Mouse (Mus musculus) spleen, adult 2 months (tissue): Measurements from ENCODE around the gene Fkbp3. TPM values are rescaled to one million over a fixed set of nuclear protein-coding genes. Genes with fewer than 3 reads are reported as not detected.

Experiments used
- DNase-seq, 2 experiments: peaks; one replicate each; pipeline versions ENCODE4 v3.0.0 to v3.0.0-alpha.2; 2012 to 2021; ENCODE audit warnings: low spot score in 2 of 2, low read depth in 1 of 2
- H3K27ac ChIP-seq: fragments of 200-500 bp; 2 replicates; pipeline ENCODE4 v1.5.1; 2012; ENCODE audit warnings: low read length, inconsistent platforms; ENCODE audit not compliant: insufficient read depth
- H3K27me3 ChIP-seq: fragments of 200-500 bp; 2 replicates; pipeline ENCODE4 v1.6.1; 2012; ENCODE audit warnings: mild to moderate bottlenecking, moderate library complexity, low read length, inconsistent platforms; ENCODE audit not compliant: control insufficient read depth, insufficient read depth
- H3K36me3 ChIP-seq: fragments of 200-500 bp; 2 replicates; pipeline ENCODE4 v1.6.1; 2012; ENCODE audit warnings: mild to moderate bottlenecking, low read length, inconsistent platforms; ENCODE audit not compliant: control insufficient read depth, insufficient read depth
- H3K4me1 ChIP-seq: fragments of 200-500 bp; 2 replicates; pipeline ENCODE4 v1.6.1; 2011; ENCODE audit warnings: inconsistent platforms; ENCODE audit not compliant: control insufficient read depth, insufficient read depth, insufficient read length
- H3K4me3 ChIP-seq: fragments of 200-500 bp; 2 replicates; pipeline ENCODE4 v1.5.1; 2011; ENCODE audit warnings: mild to moderate bottlenecking, inconsistent platforms; ENCODE audit not compliant: insufficient read depth, insufficient read length; ENCODE audit errors: extremely low read depth
- CTCF ChIP-seq: fragments of 200-500 bp; IDR thresholded peaks from 2 replicates; pipeline ENCODE4 v1.5.1; 2011; ENCODE audit warnings: mild to moderate bottlenecking, inconsistent platforms; ENCODE audit not compliant: insufficient read depth, insufficient read length, insufficient replicate concordance; ENCODE audit errors: extremely low read depth
- POLR2A ChIP-seq: fragments of 200-500 bp; IDR thresholded peaks from 2 replicates; pipeline ENCODE4 v1.6.1; 2011; ENCODE audit warnings: low read depth, low read length, inconsistent platforms
- WGBS: fragments of 180-500 bp; shearing (Covaris S2); methylation state at CpG from one replicate; pipeline ENCODE4 v1.1.7; 2018; 5-methylcytosine and 5-hydroxymethylcytosine counted together
- polyA plus RNA-seq: library from polyadenylated mRNA; depleted of rRNA; stranded (reverse); fragments of >200 nt; gene quantifications from 2 replicates; pipeline ENCODE4 v1.2.3, GENCODE M21; 2012; rRNA removed

Gene Fkbp3
- polyA plus RNA-seq, 1 experiment = 17.3 TPM

DNA sequence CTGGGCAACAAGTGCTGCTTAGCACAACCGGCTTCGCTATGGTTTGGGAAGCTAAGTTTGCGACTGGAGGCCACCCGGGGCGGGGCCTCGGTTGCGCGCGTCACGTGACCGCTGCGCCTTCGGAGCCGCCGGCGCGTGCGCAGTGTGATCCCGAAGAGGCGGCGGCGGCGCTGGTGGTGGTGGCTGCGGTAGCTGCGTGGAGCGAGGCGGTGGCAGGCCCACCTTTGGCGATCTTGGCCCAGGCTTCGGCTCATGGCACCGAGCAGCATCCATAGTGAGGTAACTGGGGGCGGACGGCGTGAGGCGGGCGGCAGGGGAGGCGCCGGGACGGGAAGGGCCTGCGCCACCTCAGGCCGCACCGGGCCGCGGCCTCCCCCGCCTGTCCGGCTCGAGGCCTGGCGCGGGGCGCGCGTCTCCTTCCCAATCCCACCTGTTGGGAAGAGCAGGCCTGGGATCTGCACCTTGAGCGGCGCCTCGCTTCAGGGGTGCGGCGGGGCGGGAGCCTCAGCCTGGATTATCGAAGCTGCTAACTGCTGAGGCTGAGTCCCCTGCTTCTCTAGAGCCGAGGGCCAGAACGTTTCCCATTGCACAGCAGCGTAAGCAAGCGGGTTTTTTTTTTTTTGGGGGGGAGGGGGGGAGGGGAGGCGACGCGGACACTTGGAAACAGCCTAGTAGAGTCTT is 37.5 kb downstream of the Fkbp3 start, which contains the start of gene Prpf39:
Prpf39 (plus strand) TSS at position 144 of the 681 bp plus-strand sequence.
- H3K27me3 ChIP-seq = no peaks in the 10 kb centered on the region
- WGBS = under 1% methylated on average over 61 of the region's 65 CpGs
- H3K4me3 ChIP-seq = peak within 1 kb of the TSS; percentile 77
- no peaks in the 10 kb centered on the region for H3K36me3 ChIP-seq
- TF ChIP-seq CTCF (no peak), POLR2A (peak; percentile 79)
- peak within 1 kb of the TSS; percentile 74 for H3K27ac ChIP-seq
- peak; percentile 76 to 90 for DNase-seq
- H3K4me1 ChIP-seq = peaks cover 5% of the 10 kb centered on the region

DNA sequence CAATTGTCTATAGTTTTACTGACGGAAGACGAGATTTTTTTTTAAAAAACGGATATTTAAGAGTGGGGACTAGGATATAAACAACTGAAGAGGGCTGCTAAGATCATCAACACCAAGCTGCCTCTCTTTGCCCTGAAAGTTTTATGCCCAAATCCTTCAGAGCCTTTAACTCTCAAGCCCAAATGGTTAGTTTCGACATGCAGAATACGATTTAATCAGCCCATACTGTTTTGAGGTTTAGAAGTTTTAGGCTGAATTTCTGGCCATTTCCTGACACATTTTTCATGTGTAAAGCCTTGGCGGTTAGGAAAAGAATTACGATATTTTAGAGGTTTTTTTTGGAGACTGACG is 38.0 kb downstream of the Fkbp3 start:
- no peak for DNase-seq
- Histone ChIP-seq H3K4me1 (peaks cover 5% of the 10 kb centered on the region), H3K36me3 (no peaks in the 10 kb centered on the region), H3K27me3 (no peaks in the 10 kb centered on the region), H3K4me3 (peak overlapping the region; percentile 77; the same call in 1 of the 2 replicates), H3K27ac (no peak overlapping the region)
- 42% methylated on average over 8 of the region's 8 CpGs for WGBS
- TF ChIP-seq CTCF (no peak), POLR2A (no peak)

DNA sequence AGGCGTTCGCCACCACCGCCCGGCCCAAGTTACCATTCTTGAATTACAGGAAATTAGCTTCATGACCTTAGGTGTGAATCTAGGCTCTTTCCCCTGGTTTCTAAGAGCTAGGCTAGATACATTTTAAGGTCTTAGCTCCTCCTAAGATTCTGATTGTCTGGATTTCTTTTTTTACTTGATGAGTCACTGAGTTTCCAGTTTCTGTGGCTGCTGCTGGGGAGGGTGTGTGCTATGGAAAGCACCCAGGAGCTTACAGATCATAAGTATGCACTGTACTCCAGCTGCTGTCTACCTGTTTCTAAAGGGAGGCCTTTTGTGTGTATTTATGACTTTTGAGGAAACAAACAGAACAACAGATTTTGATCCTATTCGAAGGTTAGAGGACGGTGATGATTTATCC is 51.0 kb downstream of the Fkbp3 start:
- no peak for TF ChIP-seq CTCF
- TF ChIP-seq POLR2A = no peak
- no peaks in the 10 kb centered on the region for H3K4me1 ChIP-seq
- DNase-seq = no peak
- no peak overlapping the region for H3K27ac ChIP-seq
- no peaks in the 10 kb centered on the region for H3K27me3 ChIP-seq
- H3K36me3 ChIP-seq = peaks cover 2% of the 10 kb centered on the region
- WGBS = 95% methylated on average over 6 of the region's 6 CpGs
- no peak overlapping the region for H3K4me3 ChIP-seq

Other genes starting within 250 kb of the Fkbp3 start
- gene Gm527, start 156.1 kb downstream of the Fkbp3 start, polyA plus RNA-seq = 0.58 and 0.59 TPM in 2 replicates
- gene Klhl28, start 108.5 kb downstream of the Fkbp3 start, polyA plus RNA-seq = 1.9 and 2.2 TPM in 2 replicates
- 2.5 and 3.4 TPM in 2 replicates for gene Togaram1, start 108.2 kb downstream of the Fkbp3 start, polyA plus RNA-seq
- gene Prpf39, start 37.7 kb downstream of the Fkbp3 start, polyA plus RNA-seq = 8.3 and 9.1 TPM in 2 replicates
- gene Fancm, start 1.6 kb upstream of the Fkbp3 start, polyA plus RNA-seq = 2.1 and 4.0 TPM in 2 replicates
- 0.22 and 0.37 TPM in 2 replicates for gene Mis18bp1, start 98.6 kb upstream of the Fkbp3 start, polyA plus RNA-seq
- gene Wdr20rt, start 151.5 kb upstream of the Fkbp3 start, polyA plus RNA-seq = not detected in 2 replicates